Mouse (Mus musculus): ENCODE measurements around the gene Zfp974.
A peak's percentile ranks its signal among the peaks of the same experiment; 100 is the strongest.
"Not testable (repeated sequence)": the region's sequence is repeated elsewhere in the genome, so short reads cannot be mapped to it uniquely, and the experiment has no call there.

The Zfp974 gene

GRCm38 (mm10) chr7:27928818-27929695, at the start of gene Zfp974:
TSS of gene Zfp974 (minus strand) at chr7:27929460.
- DNase-seq: peak; percentile 63 to 81

- DNase-seq: not testable (repeated sequence)
Observed at GRCm38 (mm10) chr7:27949451-27949850, 20.2 kb upstream of the Zfp974 start.

- peak in 1 of 2 experiments; percentile 44 for DNase-seq
Observed at GRCm38 (mm10) chr7:27941869-27942268, 12.6 kb upstream of the Zfp974 start.

GRCm38 (mm10) chr7:27933800-27934158, 4.5 kb upstream of the Zfp974 start:
- DNase-seq: not testable (repeated sequence)

GRCm38 (mm10) chr7:27933050-27933799, 4.0 kb upstream of the Zfp974 start:
- DNase-seq: no peak

GRCm38 (mm10) chr7:27927041-27927440, 2.2 kb downstream of the Zfp974 start:
- not testable (repeated sequence) for DNase-seq

GRCm38 (mm10) chr7:27910952-27911351, 18.3 kb downstream of the Zfp974 start:
- not testable (repeated sequence) for DNase-seq

- DNase-seq: no peak
Observed at GRCm38 (mm10) chr7:27905061-27905848, 24.0 kb downstream of the Zfp974 start.

GRCm38 (mm10) chr7:27900601-27901000, 28.7 kb downstream of the Zfp974 start:
- no peak for DNase-seq

- DNase-seq: no peak
Observed at GRCm38 (mm10) chr7:27881721-27882120, 47.5 kb downstream of the Zfp974 start.

- DNase-seq: not testable (repeated sequence)
Observed at GRCm38 (mm10) chr7:27862578-27862977, 66.7 kb downstream of the Zfp974 start.

- DNase-seq: peak; percentile 79 to 91
Observed at GRCm38 (mm10) chr7:27860396-27861235, 68.6 kb downstream of the Zfp974 start.

- DNase-seq: no peak
Observed at GRCm38 (mm10) chr7:27859301-27860251, 69.7 kb downstream of the Zfp974 start.

Data from kidney, postnatal 25 days (tissue).